Mouse (Mus musculus): ENCODE results near the gene Hoxd1. TPM values are rescaled to one million over a fixed set of nuclear protein-coding genes. Genes with fewer than 3 reads are reported as not detected.

Gene Hoxd1
- polyA plus RNA-seq, 1 experiment from 2014 or later, result not detected

GRCm38 (mm10) chr2:74725171-74725570 is 37.6 kb upstream of the Hoxd1 start:
- H3K36me3 ChIP-seq (ENCODE audit: poor library complexity, severe bottlenecking), result no peaks in the 10 kb centered on the region
- no peak overlapping the region for H3K27ac ChIP-seq
- ATAC-seq, result no peak
- H3K9ac ChIP-seq, result no peak overlapping the region
- no peak overlapping the region for H3K4me3 ChIP-seq
- peaks cover 99% of the 10 kb centered on the region for H3K27me3 ChIP-seq
- under 1% methylated on average over 17 of the region's 17 CpGs for WGBS
- no peaks in the 10 kb centered on the region for H3K9me3 ChIP-seq (replicated peaks)
- H3K4me2 ChIP-seq, result no peak overlapping the region
- 0 out of 2 replicates have a peak, but pooled peaks cover 2% of the 10 kb centered on the region for H3K4me1 ChIP-seq

- Histone ChIP-seq H3K27me3 (peaks cover 99% of the 10 kb centered on the region), H3K27ac (no peak within 1 kb of the TSS), H3K9ac (no peak within 1 kb of the TSS), H3K4me2 (peak within 1 kb of the TSS; percentile 22; the same call in 1 of the 2 replicates), H3K9me3 (replicated peaks) (no peaks in the 10 kb centered on the region), H3K36me3 (ENCODE audit: poor library complexity, severe bottlenecking) (no peaks in the 10 kb centered on the region), H3K4me3 (peak within 1 kb of the TSS; percentile 3; the same call in 1 of the 2 replicates), H3K4me1 (0 out of 2 replicates have a peak, but pooled peaks cover 2% of the 10 kb centered on the region)
- no peak for ATAC-seq
- 2% methylated on average over 5 of the region's 5 CpGs for WGBS
Measured at GRCm38 (mm10) chr2:74726551-74726950, 36.2 kb upstream of the Hoxd1 start, which contains the start of gene Gm28230. Gm28230 (plus strand) TSS chr2:74726728.

- H3K4me2 ChIP-seq, result peak overlapping the region; percentile 22; the same call in 1 of the 2 replicates
- no peak for ATAC-seq
- H3K9me3 ChIP-seq (replicated peaks), result no peaks in the 10 kb centered on the region
- 0 out of 2 replicates have a peak, but pooled peaks cover 2% of the 10 kb centered on the region for H3K4me1 ChIP-seq
- peaks cover 99% of the 10 kb centered on the region for H3K27me3 ChIP-seq
- H3K27ac ChIP-seq, result no peak overlapping the region
- peak overlapping the region; percentile 3; the same call in 1 of the 2 replicates for H3K4me3 ChIP-seq
- no peak overlapping the region for H3K9ac ChIP-seq
- WGBS, result under 1% methylated on average over 40 of the region's 43 CpGs
- H3K36me3 ChIP-seq (ENCODE audit: poor library complexity, severe bottlenecking), result no peaks in the 10 kb centered on the region
Measured at GRCm38 (mm10) chr2:74726973-74727639, 35.7 kb upstream of the Hoxd1 start.

GRCm38 (mm10) chr2:74727640-74728302 is 35.0 kb upstream of the Hoxd1 start:
- Histone ChIP-seq H3K9me3 (replicated peaks) (no peaks in the 10 kb centered on the region), H3K27me3 (peaks cover 99% of the 10 kb centered on the region), H3K4me1 (peaks cover 2% of the 10 kb centered on the region; the same call in 1 of the 2 replicates), H3K4me3 (peak overlapping the region; percentile 3; the same call in 1 of the 2 replicates), H3K27ac (no peak overlapping the region), H3K9ac (no peak overlapping the region), H3K36me3 (ENCODE audit: poor library complexity, severe bottlenecking) (no peaks in the 10 kb centered on the region), H3K4me2 (no peak overlapping the region)
- under 1% methylated on average over 25 of the region's 25 CpGs for WGBS
- no peak for ATAC-seq

GRCm38 (mm10) chr2:74728303-74728680 is 34.5 kb upstream of the Hoxd1 start:
- H3K4me3 ChIP-seq, result no peak overlapping the region
- 0% methylated on average over 13 of the region's 13 CpGs for WGBS

GRCm38 (mm10) chr2:74730331-74730730 is 32.4 kb upstream of the Hoxd1 start:
- under 1% methylated on average over 8 of the region's 8 CpGs for WGBS
- no peak for ATAC-seq
- no peaks in the 10 kb centered on the region for H3K9me3 ChIP-seq (replicated peaks)
- H3K4me2 ChIP-seq, result no peak overlapping the region
- no peak overlapping the region for H3K27ac ChIP-seq
- peaks cover 99% of the 10 kb centered on the region for H3K27me3 ChIP-seq
- peaks cover 2% of the 10 kb centered on the region; the same call in 1 of the 2 replicates for H3K4me1 ChIP-seq
- H3K9ac ChIP-seq, result no peak overlapping the region
- no peaks in the 10 kb centered on the region for H3K36me3 ChIP-seq (ENCODE audit: poor library complexity, severe bottlenecking)
- no peak overlapping the region for H3K4me3 ChIP-seq

More at GRCm38 (mm10) chr2:74728303-74728680, 34.5 kb upstream of the Hoxd1 start:
- Histone ChIP-seq H3K4me2 (no peak overlapping the region), H3K9me3 (replicated peaks) (no peaks in the 10 kb centered on the region), H3K9ac (no peak overlapping the region), H3K27me3 (peaks cover 99% of the 10 kb centered on the region), H3K27ac (no peak overlapping the region), H3K4me1 (peaks cover 2% of the 10 kb centered on the region; the same call in 1 of the 2 replicates), H3K36me3 (ENCODE audit: poor library complexity, severe bottlenecking) (no peaks in the 10 kb centered on the region)
- ATAC-seq, result no peak

GRCm38 (mm10) chr2:74731055-74731454 is 31.7 kb upstream of the Hoxd1 start:
- no peak overlapping the region for H3K4me2 ChIP-seq
- ATAC-seq, result no peak
- peaks cover 99% of the 10 kb centered on the region for H3K27me3 ChIP-seq
- H3K9me3 ChIP-seq (replicated peaks), result no peaks in the 10 kb centered on the region
- H3K36me3 ChIP-seq (ENCODE audit: poor library complexity, severe bottlenecking), result no peaks in the 10 kb centered on the region
- H3K27ac ChIP-seq, result no peak overlapping the region
- H3K9ac ChIP-seq, result no peak overlapping the region
- peaks cover 5% of the 10 kb centered on the region for H3K4me1 ChIP-seq
- H3K4me3 ChIP-seq, result no peak overlapping the region

- WGBS, result 2% methylated on average over 9 of the region's 9 CpGs
- H3K4me2 ChIP-seq, result no peak overlapping the region
- H3K27me3 ChIP-seq, result peaks cover 99% of the 10 kb centered on the region
- H3K27ac ChIP-seq, result no peak overlapping the region
- peaks cover 6% of the 10 kb centered on the region for H3K4me1 ChIP-seq
- H3K4me3 ChIP-seq, result no peak overlapping the region
- no peak overlapping the region for H3K9ac ChIP-seq
- no peak for ATAC-seq
- H3K36me3 ChIP-seq (ENCODE audit: poor library complexity, severe bottlenecking), result no peaks in the 10 kb centered on the region
- H3K9me3 ChIP-seq (replicated peaks), result no peaks in the 10 kb centered on the region
Measured at GRCm38 (mm10) chr2:74731799-74732512, 30.8 kb upstream of the Hoxd1 start.

- Histone ChIP-seq H3K9ac (no peak overlapping the region), H3K9me3 (replicated peaks) (no peaks in the 10 kb centered on the region), H3K27me3 (peaks cover 99% of the 10 kb centered on the region), H3K36me3 (ENCODE audit: poor library complexity, severe bottlenecking) (no peaks in the 10 kb centered on the region), H3K4me1 (peaks cover 4% of the 10 kb centered on the region), H3K4me2 (no peak overlapping the region; the same call in 1 of the 2 replicates), H3K4me3 (no peak overlapping the region), H3K27ac (no peak overlapping the region)
- ATAC-seq, result no peak
- WGBS, result under 1% methylated on average over 52 of the region's 52 CpGs
Measured at GRCm38 (mm10) chr2:74732513-74733316, 30.1 kb upstream of the Hoxd1 start.

GRCm38 (mm10) chr2:74733317-74733661 is 29.5 kb upstream of the Hoxd1 start:
- H3K36me3 ChIP-seq (ENCODE audit: poor library complexity, severe bottlenecking), result no peaks in the 10 kb centered on the region
- H3K4me3 ChIP-seq, result no peak overlapping the region
- H3K4me2 ChIP-seq, result no peak overlapping the region
- H3K27ac ChIP-seq, result no peak overlapping the region
- no peak overlapping the region for H3K9ac ChIP-seq
- ATAC-seq, result no peak
- no peaks in the 10 kb centered on the region for H3K9me3 ChIP-seq (replicated peaks)
- H3K4me1 ChIP-seq, result peaks cover 4% of the 10 kb centered on the region
- peaks cover 99% of the 10 kb centered on the region for H3K27me3 ChIP-seq
- WGBS, result 0% methylated on average over 16 of the region's 16 CpGs

GRCm38 (mm10) chr2:74733765-74734164 is 29.0 kb upstream of the Hoxd1 start:
- no peak for ATAC-seq
- no peaks in the 10 kb centered on the region for H3K9me3 ChIP-seq (replicated peaks)
- H3K4me1 ChIP-seq, result peaks cover 4% of the 10 kb centered on the region
- H3K4me2 ChIP-seq, result no peak overlapping the region
- peaks cover 99% of the 10 kb centered on the region for H3K27me3 ChIP-seq
- H3K27ac ChIP-seq, result no peak overlapping the region
- no peaks in the 10 kb centered on the region for H3K36me3 ChIP-seq (ENCODE audit: poor library complexity, severe bottlenecking)
- no peak overlapping the region for H3K4me3 ChIP-seq
- H3K9ac ChIP-seq, result no peak overlapping the region
- 0% methylated on average over 6 of the region's 6 CpGs for WGBS

Data from forebrain, embryonic 13.5 days (tissue).